Mouse (Mus musculus): ENCODE data around the gene Mast4.

Gene Mast4

DNA sequence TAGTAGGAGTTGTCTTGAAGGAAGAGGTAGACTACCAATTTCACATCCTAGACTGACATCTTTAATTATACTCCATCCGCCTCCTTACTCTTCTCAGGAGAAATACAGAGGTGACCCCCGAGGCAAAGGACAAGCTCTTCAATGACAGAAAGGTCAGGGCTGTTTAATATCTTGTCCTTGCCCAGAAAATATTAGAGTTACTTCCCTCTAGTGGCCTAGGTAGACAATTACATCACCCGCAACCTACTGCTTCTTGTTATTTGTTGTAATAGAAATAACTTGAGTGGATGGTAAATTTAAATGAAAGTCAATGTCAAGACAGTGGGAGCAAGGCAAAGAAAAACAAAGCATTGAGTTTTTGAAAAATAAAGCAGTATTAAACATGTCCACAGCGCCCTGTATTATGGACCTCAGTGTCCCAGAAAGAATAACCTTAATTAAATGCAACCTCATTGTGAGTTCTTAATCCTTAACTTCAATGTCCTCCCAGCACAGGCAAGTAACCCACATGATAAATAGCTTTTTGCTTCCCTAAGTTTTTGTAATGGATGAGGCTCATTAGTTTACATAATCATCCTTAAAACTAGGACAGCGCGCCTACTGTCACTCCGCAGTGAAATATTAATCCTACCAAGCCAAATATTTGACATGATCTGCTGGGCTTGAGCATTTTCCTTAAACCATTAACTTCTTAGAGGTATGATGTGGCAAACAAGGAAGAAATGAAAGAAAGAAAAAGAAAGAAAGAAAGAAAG, 408.3 kb downstream of the Mast4 start:
- no peak for DNase-seq (ENCODE audit: low read depth)

DNA sequence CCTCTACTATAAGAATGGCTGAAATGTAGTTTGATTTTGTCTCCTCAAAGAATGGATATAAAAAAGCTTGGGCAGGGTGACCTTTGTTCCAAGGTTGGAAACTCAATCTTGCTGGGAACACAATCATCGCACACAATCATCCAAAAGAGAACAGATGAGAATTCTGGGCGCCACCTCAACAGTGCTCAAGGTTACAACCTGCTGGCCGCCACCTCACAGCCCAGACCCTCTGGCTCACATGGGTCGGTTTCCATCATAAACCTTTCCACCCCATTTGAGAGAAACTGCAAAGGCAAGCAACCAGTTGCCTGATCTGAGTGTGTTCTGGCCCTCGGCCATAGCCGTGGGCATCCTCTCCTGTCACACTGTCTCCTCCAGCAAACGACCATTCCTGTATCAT, 414.6 kb downstream of the Mast4 start:
- DNase-seq (ENCODE audit: low read depth) = no peak

DNA sequence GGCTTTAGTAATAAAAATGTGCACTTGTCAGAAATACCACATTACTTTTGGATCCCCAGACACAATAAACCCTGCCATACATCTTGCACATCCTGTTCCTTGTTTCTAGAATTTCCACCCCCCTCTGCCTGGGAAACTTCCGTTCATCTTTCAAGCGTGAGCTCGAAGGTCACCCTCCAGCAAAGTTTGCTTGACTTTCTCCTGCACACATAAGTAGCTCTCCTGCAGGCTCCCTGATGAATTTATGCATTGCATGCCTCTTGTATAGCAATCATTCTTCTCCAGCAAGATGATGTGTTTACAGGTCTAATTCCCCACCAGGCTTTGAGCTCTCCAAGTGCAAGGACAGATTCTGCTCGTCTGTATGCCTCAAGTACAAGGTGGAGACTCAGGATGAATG, 415.7 kb downstream of the Mast4 start:
- no peak for DNase-seq (ENCODE audit: low read depth)

DNA sequence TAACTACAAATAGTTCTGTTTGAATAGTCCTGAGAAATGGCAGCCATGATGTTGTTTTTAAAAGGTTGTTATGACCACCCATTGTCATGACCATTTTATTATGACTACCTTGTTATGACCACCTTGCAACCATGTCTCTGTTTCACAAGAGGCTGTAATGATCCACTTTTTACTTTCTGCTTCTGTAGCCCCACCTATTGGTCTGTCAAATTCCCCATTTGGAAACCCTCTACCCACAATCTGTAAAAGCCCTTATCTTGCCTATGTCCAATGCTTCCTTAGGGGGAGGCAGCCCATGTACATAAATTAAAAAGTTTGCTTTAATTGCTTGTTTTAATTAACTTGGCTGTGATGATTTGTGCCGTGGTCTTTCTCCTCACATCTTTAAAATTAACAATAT, 419.0 kb downstream of the Mast4 start:
- DNase-seq (ENCODE audit: low read depth) = no peak

DNA sequence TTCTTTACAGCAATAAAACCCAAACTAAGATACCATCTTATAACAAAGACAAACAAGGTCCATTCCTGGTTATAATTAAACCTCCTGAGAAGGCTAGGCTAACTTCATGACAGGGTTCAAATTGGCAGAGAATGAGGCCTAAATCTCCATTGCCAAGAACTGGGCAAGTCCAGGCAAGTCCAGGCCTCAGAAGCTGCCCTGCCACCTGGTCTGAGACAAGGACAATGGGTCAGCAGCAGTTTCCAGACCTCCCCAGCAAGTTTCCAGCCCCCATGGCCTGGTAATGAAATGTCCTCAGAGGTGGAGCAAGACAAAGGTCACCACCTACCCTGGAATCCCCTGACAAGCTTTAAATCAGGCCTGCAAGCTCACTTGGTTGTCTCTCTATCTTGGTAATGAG, 419.5 kb downstream of the Mast4 start:
- DNase-seq (ENCODE audit: low read depth) = no peak

DNA sequence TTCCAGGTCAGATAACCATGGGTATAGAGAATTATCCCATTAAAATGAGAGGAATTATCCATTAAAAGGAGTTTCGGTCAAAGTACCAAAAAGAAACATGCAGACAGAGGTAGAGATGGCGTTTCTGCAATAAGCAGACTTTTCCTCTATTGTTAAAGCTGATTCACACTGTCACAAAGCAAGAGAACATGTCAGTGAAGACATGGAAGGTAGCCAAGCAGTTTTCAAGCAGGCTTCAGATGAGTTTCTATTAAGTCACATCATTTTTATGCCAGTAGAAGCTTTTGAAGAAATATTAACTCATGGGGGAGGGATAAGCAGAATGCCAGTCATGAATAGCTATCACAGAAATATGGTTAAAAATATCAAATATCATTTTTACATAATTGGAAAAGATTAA, 420.4 kb downstream of the Mast4 start:
- DNase-seq (ENCODE audit: low read depth) = no peak

DNA sequence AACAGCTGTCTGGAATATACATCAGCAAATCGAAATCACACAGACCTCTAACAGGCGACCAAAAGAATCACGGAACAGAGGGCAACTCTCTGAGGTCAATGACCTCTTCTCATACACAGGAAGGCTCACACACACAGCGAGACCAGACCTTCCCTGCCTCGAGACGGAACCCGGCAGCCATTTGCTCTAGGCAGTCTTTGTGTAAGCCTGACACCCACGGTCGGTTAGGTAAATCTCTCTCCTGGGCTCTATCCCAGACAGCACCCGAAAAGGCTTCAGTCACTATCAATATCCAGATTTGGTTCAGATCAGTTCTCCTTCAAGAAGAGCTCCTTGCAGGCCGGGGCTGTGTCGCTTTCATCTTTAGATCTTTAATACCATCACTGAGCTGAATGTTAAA, 421.4 kb downstream of the Mast4 start:
- no peak for DNase-seq (ENCODE audit: low read depth)

DNA sequence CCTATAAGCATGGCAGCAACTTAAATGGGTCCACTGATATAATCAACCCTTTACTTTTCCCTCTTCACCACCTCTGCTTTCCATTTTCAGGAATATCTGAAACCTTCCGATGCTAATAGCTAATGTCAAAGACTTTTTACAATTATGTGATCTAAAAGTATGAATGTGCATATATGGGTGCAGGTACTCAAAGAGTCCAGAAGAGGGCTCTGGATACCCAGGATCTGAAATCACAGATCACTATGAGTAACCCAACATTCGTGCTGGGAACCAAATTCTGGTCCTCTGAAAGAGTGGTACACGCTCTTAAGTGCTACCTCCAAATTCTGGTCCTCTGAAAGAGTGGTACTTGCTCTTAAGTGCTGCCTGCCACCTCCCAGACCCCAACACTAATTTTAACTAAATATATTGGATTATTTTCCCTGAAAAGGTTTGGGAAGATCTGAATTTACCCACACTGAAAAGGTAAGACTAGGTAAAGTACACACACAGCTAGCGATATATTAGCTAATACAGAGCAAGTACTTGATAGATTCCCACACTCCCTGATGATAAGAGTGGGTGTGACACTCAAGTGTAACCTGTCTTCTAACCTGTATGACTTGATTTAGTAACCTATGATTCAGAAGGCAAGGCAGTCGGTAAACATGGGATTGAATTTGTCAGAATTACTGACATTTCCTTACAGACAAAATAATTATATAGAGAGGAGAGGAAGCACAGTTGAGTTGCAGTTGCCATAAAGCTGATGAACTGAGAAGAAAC, 424.5 kb downstream of the Mast4 start:
- no peak for DNase-seq (ENCODE audit: low read depth)

DNA sequence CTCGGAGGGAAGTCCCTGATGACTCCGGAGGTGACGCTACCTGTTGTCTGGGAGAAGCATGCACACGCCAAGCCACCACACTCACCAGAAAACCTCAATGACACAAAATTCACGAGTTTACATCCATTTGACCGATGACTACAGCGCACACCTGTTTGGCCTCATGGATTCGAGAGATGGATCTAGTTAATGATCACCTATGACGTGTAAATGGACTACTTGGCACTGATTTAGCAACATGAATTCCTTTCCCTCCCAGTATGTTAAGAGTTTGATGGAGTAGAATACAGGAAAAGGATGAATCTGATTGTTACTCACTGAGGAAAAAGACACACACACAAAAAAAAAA, 427.7 kb downstream of the Mast4 start:
- DNase-seq (ENCODE audit: low read depth) = peak; percentile 61

DNA sequence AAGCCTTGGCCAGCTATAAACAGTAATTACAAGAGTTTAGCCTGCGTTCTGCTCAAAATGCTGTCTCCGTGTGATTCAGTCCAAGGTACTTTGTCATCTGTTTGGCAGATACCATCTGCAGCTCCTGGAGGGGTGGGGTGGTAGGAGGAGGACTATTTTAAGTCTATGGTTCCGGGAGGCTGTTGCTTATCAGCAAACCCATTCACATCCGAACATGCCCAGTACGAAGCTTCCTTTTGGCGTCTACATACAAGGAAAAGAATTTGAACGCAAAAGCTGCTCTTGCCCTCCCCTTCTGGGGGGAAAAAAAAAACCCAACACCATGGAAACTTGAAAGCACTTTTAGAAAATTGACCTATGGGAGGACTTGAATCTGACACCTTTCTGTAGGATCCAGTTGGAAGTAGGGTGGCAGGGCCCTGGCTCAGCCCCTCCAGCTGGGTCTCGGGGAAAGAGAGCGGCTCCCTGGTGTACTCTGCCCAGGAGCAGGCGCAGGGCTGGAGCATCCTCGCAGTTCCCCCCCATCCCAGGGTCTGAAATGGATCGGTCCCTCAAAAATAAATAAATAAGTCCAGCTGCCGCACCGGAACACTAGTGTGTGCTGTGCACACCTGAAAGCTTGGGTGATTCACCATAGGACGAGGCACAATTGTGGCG, 428.2 kb downstream of the Mast4 start:
- DNase-seq (ENCODE audit: low read depth) = peak; percentile 87

DNA sequence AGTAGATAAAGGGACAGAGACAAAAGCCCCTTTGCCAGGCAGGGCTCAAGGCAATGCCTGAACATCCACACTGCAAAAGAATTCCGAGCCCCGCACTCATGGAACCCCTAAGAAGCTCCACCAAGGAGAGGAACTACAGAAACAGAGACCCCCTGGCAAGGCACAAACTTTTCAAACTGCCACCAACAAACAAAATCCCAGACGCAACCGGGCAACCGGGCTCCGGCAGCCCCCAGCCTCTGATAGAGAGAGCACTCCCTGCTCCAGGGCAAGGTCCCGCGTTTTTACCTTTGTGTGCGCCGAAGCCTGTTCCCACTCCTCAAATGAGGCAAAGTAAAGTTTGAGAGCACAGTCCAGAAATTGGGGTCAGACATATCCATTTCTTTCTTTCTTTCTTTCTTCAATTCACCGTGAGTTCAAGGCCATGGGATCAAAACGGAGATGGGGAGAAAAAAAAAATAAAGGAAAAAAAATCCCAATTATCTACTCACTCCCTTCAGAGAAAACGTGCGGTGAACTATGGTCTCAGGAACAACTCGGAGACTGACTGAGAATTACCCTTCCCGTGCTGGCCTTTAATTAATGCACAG, 428.8 kb downstream of the Mast4 start:
- no peak for DNase-seq (ENCODE audit: low read depth)

DNA sequence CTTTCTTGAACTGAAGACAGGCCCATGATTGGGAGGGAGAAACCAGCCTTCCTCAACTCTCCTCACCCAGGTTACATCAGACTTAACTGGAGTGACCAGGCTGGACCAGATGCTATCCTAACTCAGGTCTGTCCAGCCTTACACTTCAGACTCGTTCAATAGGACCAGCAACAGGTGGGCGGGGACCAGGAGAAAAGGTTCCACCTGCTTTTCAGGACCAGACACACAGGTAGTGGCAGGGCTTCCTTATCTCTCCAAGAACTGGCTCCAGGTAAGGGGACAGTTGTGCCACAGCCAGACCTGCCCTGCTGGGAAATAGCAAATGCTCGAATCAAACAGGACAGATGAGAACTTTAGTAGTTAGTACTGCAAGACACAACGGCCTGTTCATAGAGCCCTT, 430.6 kb downstream of the Mast4 start:
- DNase-seq (ENCODE audit: low read depth) = no peak

DNA sequence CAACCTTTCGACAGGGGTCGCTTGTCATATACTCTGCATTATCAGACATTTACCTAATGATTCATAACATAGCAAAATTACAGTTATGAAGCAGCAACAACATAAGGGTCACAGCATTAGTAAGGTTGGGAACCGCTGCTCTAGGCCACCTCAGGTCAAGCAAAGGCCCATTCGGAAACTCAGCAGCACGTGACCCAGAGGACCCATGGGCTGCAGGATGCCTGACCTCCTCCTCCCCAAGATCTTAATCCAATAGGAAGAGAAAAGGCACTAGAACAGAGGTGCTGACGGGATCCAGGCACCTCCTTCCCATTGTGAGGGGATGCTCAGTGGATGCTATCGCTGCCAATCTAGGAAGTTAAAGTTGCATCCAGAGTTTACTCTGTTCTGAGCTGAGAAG, 432.2 kb downstream of the Mast4 start:
- no peak for DNase-seq (ENCODE audit: low read depth)

DNA sequence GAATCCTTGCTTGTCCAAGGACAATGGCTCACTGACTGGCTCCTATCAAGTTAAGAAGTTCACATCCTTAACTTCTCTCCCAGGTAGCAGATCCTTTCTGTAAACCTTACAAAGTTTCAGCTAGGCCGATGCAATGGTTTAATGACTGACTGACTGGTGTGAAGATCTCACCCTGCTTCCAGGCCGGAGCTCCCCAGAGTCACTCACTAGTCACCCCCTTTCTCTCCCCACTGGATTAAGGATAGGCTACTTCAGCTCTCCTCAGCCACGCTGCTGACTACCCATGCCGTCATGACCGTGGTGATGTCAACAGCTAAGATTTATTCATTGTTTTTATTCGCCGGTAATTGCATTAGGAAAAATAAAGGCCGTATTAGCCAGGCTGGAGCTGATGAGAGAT, 433.8 kb downstream of the Mast4 start:
- DNase-seq (ENCODE audit: low read depth) = peak; percentile 41

DNA sequence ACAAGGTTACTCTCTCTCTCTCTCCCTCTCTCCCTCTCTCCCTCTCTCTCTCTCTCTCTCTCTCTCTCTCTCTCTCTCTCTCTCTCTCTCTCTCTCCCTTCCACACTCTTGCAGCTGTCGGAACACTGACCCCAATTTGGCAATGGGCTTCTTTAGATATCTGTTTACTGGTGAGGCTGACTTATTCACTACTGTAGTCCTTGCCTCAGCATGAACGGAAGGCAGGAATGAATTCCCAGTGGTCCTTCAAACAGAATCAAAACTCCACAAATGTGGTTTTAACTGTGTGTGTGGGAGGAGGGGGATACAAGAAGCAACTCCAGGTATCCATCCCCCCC, 434.2 kb downstream of the Mast4 start:
- peak; percentile 21 for DNase-seq (ENCODE audit: low read depth)

DNA sequence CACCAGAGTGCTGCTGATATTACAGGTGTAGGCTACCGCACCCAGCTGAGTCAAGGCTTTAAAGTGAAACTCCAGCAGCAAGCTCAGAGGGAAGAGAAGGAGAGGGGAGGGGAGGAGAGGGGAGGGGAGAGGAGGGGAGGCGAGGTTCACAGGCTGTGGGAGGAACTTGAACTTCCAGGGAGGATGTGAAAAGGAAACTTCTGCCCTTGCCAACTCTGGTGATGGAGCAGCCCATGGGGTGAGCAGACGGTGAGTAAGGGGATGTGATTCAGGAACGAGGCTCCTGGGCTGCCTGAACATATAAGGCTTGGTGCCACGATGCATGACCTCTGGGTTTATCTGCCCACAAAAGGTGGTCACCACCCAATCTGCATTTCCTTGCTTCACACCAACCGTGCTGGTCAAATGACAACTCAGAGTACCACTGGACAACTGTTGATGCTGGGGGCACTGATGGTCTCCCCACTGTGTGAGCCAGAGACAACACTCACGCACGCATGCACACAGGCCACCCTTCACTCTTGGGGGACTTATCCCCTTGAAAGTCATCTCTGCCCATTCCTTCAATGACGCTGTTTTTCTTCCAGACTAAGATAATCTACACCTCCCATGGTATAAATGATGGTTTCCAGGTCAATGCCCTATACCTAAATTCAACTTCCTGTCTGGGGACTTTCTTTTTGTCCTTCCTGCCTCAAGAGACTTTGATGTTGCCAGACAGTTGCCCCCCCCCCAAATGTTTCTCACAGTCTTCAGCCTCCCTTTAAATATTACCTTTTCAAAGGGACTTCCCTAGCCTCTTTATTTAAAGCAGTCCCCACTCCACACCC, 434.8 kb downstream of the Mast4 start:
- peak; percentile 64 for DNase-seq (ENCODE audit: low read depth)

DNA sequence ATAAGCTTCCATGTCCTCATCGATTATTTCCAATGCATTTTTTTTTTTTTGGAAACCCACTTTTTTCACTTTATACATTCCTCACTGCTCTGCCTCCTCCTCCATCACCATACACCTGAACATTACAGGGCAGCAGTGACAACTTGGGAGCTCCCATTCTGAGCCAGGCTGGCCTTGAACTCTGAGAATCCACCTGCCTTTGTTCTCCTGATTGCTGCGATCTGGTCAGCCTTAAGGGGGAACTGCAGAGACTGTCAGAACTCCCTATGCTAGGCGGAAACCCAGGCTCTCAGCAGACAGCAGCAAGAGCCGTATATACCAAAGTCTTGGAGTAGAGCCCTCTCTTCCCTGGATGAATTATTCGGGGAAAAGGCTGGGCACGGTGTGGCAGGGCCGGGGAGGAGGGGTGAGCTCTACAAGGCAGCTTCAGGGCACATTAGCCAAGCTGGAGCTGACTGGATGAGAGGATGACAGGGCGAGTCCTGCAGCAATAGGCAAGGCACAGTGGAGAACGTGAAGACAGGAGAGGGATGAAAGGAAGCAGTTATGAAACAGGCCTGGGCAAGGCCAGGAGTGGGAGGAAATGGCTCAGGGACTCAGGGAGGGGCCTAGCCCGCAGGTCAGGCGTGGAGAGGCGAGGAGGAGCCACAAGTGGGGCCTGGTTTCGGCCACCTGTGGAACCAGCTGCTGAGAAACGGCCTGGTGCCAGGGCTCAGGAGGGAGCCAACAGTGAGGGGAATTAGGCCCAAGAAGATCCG, 435.7 kb downstream of the Mast4 start:
- peak; percentile 62 for DNase-seq (ENCODE audit: low read depth)

DNA sequence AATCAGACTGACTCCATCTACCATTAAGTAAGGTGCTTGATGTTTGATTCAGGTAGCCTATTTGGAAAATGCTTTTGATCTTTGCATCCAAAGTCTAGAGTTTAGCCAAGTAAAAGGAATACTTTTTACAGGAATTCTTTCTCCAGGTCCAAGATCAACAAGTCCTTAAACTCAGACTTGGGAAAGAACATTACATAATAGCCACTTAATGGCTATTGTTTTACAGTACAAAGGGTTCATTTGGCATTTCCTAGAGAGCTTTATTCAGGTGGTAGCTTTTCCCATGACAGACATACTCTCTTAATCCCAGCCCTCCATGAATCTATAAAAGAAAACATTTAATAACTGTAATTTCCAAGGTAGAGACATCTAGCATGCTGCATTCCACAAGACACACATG, 438.0 kb downstream of the Mast4 start:
- no peak for DNase-seq (ENCODE audit: low read depth)

DNA sequence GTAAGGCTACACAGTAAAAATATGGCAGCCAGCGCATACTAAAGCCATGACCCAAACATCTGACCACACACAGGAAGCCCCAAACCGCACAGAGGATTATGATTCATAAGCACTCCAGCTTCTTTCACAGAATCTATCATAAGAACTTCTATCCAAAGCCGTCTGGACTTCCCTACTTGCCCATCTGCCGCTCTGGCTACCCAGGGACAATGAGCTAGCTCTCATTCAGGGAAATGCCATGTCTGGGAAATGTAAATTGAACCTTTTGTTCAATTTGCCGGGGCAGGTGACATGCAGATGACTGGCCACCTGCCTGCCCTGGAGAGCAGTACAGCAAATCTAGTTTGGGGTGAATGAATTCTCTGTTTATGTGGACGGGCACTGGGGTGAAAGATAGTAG, 438.4 kb downstream of the Mast4 start:
- peak; percentile 78 for DNase-seq (ENCODE audit: low read depth)

DNA sequence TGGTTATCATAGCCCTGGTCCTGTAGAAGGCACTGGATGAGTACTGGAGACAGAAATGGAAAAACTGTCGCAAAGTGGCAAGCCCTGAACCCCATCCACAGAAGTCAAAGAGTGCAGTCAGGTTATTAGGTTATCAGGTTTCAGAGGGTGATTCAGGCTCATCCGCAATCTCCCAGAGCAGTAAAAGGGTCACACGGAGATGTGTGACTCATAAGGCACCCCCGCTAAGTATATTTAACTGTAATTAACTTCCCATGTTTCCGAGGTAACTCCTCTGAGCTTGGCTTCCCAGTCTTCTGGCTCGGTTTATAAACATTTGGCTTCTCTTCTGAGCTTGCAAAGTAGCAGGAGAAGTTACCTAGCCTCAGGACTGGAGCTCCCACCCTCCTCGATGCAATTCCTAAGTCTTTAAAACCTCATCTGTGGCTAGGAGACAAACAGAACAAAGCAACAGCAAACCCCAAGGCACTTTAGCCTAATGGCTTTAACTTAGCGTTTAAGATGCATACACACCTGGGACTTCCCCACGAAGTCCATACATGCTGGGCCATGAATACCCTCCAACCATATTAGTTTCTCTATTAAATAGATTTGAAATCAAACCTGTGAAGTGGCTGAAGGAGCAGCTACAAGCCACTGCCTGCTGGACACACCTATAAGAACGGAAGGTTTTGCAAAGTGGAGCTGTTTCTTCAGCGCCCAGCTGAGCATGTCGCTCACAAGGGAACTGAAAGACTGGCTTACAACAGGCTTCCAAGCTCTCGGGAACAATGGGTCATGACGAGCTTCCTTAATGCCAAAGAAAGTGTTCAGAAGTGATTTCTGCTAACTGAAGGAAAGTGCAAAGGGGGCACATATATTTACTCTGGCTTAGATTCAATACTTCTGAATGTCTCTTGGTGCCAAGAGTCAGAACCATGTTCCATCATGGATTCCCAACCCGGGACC, 439.7 kb downstream of the Mast4 start:
- peak; percentile 51 for DNase-seq (ENCODE audit: low read depth)
